Mouse (Mus musculus) ES-Bruce4 (cell line): ENCODE data around the gene C130032M10Rik. TPM values are rescaled to one million over a fixed set of nuclear protein-coding genes. Genes with fewer than 3 reads are reported as not detected.

Source experiments
- H3K27ac ChIP-seq: 2 replicates; pipeline ENCODE4 v1.5.1; 2012; ENCODE audit warnings: low read length, inconsistent platforms; ENCODE audit not compliant: insufficient read depth
- H3K27me3 ChIP-seq: 2 replicates; pipeline ENCODE4 v1.6.1; 2012; ENCODE audit warnings: mild to moderate bottlenecking, low read length, inconsistent platforms; ENCODE audit not compliant: control insufficient read depth, poor library complexity, insufficient read depth, severe bottlenecking
- H3K36me3 ChIP-seq: 2 replicates; pipeline ENCODE4 v1.6.1; 2012; ENCODE audit warnings: inconsistent platforms, mild to moderate bottlenecking, low read length, moderate library complexity; ENCODE audit not compliant: control insufficient read depth, poor library complexity, insufficient read depth, severe bottlenecking
- H3K4me1 ChIP-seq: one replicate; pipeline ENCODE4 v1.8.1; 2011; ENCODE audit warnings: low read length; ENCODE audit not compliant: control insufficient read depth, insufficient read depth
- H3K4me3 ChIP-seq: 2 replicates; pipeline ENCODE4 v1.5.1; 2011; ENCODE audit warnings: low read depth, mild to moderate bottlenecking, low read length
- H3K9ac ChIP-seq: 2 replicates; pipeline ENCODE4 v1.6.1; 2012; ENCODE audit warnings: low read depth, mild to moderate bottlenecking, inconsistent platforms; ENCODE audit not compliant: poor library complexity, severe bottlenecking
- H3K9me3 ChIP-seq: replicated peaks from 2 replicates; pipeline ENCODE4 v1.6.1; 2012; ENCODE audit warnings: mild to moderate bottlenecking, low read length, inconsistent platforms; ENCODE audit not compliant: control insufficient read depth, poor library complexity, insufficient read depth, severe bottlenecking
- CTCF ChIP-seq: IDR thresholded peaks from one replicate; pipeline ENCODE4 v1.8.1; 2011; ENCODE audit warnings: low read depth, low read length
- EP300 ChIP-seq: IDR thresholded peaks from 2 replicates; pipeline ENCODE4 v1.6.1; 2011; ENCODE audit warnings: low read depth, low read length; ENCODE audit not compliant: insufficient read depth
- POLR2A ChIP-seq: IDR thresholded peaks from one replicate; pipeline ENCODE4 v1.8.1; 2011; ENCODE audit warnings: low read length; ENCODE audit not compliant: insufficient read depth
- polyA plus RNA-seq: library from polyadenylated mRNA; stranded (reverse); fragments of >200 nt; gene quantifications from 2 replicates; pipeline ENCODE4 v1.2.4, GENCODE M21; 2011; ENCODE audit warnings: low read depth; ENCODE audit not compliant: missing spikeins, insufficient read depth, insufficient read length

The C130032M10Rik gene
- polyA plus RNA-seq, 1 experiment = not detected

DNA sequence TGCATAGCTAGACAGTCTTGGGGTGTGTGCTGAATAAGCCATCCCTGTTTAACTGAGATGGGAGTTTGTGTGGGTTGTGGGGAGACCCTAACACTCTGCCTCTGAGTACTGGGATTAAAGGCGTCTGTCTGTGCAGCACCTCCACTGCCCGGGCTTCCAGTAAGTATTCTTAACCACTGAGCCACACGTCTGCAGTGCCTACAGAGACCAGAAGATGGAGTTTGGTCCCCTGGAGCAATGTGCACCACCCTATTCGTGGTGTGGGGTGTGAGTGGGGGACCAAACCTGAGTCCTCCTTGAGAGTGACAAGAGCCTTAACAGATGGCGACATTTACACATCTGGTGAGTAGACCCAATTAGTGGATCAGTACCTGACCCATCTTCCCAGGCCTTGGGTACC lies 6.5 kb downstream of the C130032M10Rik start:
- H3K4me1 ChIP-seq = peaks cover 2% of the 10 kb centered on the region
- H3K27ac ChIP-seq = peak overlapping the region; percentile 10; the same call in 1 of the 2 replicates
- H3K36me3 ChIP-seq = peaks cover 19% of the 10 kb centered on the region
- H3K4me3 ChIP-seq = no peak overlapping the region
- H3K9ac ChIP-seq = no peak overlapping the region
- no peaks in the 10 kb centered on the region for H3K27me3 ChIP-seq
- no peaks in the 10 kb centered on the region for H3K9me3 ChIP-seq
- no peak for TF ChIP-seq POLR2A
- no peak for TF ChIP-seq EP300
- TF ChIP-seq CTCF = peak; percentile 23

GRCm38 (mm10) chr9:114522501-114522900 lies 7.0 kb downstream of the C130032M10Rik start:
- Histone ChIP-seq H3K27ac (peak overlapping the region; percentile 10; the same call in 1 of the 2 replicates), H3K27me3 (no peaks in the 10 kb centered on the region), H3K9ac (no peak overlapping the region), H3K9me3 (no peaks in the 10 kb centered on the region), H3K4me3 (no peak overlapping the region), H3K36me3 (peaks cover 19% of the 10 kb centered on the region), H3K4me1 (no peaks in the 10 kb centered on the region)
- TF ChIP-seq EP300 (no peak), POLR2A (no peak), CTCF (no peak)

DNA sequence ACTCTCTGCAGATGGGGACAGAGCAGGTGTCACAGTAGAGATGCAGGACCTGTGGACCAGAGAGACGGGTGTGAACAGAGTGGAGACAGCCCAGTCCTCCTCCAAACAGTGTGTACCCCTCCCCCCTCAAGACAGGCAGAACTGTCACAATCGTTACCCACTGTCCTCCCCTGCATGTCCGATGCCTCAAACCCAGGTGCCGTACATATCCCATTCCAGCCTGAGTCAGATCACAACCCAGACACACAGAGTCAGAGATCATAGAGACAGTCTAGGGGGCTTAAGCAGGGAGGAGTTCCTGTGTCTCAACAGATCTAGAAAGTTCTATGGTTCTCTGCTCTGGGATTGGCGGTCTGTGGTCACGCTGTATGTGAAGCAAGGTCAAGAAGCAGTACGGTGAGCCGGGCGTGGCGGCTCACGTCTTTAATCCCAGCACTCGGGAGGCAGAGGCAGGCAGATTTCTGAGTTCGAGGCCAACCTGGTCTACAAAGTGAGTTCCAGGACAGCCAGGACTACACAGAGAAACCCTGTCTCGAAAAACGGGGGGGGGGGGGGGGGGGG lies 9.7 kb downstream of the C130032M10Rik start:
- Histone ChIP-seq H3K4me3 (no peak overlapping the region), H3K9ac (peak overlapping the region; percentile 69), H3K27me3 (no peaks in the 10 kb centered on the region), H3K36me3 (peaks cover 19% of the 10 kb centered on the region), H3K27ac (no peak overlapping the region), H3K9me3 (no peaks in the 10 kb centered on the region), H3K4me1 (no peaks in the 10 kb centered on the region)
- no peak for TF ChIP-seq CTCF
- TF ChIP-seq EP300 = no peak
- TF ChIP-seq POLR2A = no peak

DNA sequence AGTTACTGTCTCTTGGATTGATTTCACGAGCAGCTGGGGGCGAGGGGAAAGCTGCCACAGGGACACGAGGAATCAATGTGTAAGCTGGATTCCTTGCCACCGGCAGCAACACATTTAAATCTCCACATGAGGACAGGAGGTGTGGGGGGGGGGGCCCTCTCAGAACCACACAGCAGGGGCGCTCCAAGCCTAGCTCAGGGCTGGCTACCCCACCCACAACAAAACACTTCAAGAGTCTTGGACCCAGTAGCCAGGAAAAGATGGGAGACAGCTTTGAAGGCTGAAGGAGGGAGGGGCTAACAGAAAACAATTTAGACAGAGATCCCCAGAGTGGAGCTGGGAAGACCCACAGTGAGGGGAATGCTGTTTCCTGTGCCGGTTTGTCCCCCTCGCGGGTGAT lies 10.4 kb downstream of the C130032M10Rik start:
- peaks cover 19% of the 10 kb centered on the region for H3K36me3 ChIP-seq
- no peaks in the 10 kb centered on the region for H3K9me3 ChIP-seq
- no peaks in the 10 kb centered on the region for H3K4me1 ChIP-seq
- H3K9ac ChIP-seq = peak overlapping the region; percentile 69
- H3K27me3 ChIP-seq = no peaks in the 10 kb centered on the region
- H3K4me3 ChIP-seq = peak overlapping the region; percentile 18
- TF ChIP-seq EP300 (no peak), CTCF (no peak), POLR2A (no peak)
- H3K27ac ChIP-seq = peak overlapping the region; percentile 84

DNA sequence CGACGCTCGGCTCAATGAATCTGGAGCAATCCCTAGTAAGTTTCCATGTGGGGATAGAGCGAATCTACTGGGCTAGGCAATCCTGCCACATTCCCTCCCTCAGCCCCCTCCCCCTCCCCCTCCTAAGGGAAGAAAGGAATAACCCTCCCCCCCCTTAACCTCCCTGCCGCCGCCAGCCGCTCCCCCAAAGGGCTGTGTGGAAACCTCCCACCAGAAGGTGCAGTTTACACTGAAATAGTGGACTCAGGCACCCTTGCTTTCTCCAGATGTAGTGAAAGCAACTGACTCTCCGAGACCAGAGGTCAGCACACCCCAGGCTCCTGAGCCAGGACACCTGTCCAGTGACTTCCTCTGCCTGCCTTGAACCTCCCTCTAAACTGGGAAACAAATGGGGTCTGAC lies 11.1 kb downstream of the C130032M10Rik start:
- no peak for TF ChIP-seq POLR2A
- no peak for TF ChIP-seq EP300
- no peak for TF ChIP-seq CTCF
- no peaks in the 10 kb centered on the region for H3K27me3 ChIP-seq
- peak overlapping the region; percentile 69 for H3K9ac ChIP-seq
- peak overlapping the region; percentile 90 for H3K27ac ChIP-seq
- peak overlapping the region; percentile 52 for H3K4me3 ChIP-seq
- H3K36me3 ChIP-seq = peaks cover 19% of the 10 kb centered on the region
- peaks cover 2% of the 10 kb centered on the region for H3K4me1 ChIP-seq
- no peaks in the 10 kb centered on the region for H3K9me3 ChIP-seq

GRCm38 (mm10) chr9:114527085-114527484 lies 11.6 kb downstream of the C130032M10Rik start:
- Histone ChIP-seq H3K9me3 (no peaks in the 10 kb centered on the region), H3K36me3 (peaks cover 19% of the 10 kb centered on the region), H3K27ac (peak overlapping the region; percentile 90), H3K27me3 (no peaks in the 10 kb centered on the region), H3K4me3 (peak overlapping the region; percentile 52), H3K4me1 (peaks cover 3% of the 10 kb centered on the region), H3K9ac (peak overlapping the region; percentile 69)
- TF ChIP-seq EP300 (peak; percentile 93), CTCF (no peak), POLR2A (no peak)
